ENCODE assay signal across 18 mouse cellular contexts in genomic region chr15:12432320-12432719, GRCm38 (mm10).
DNase-seq lines count a peak whose midpoint lies in the region; ATAC-seq and TF ChIP-seq lines count a peak whose summit lies in the region.
"Had no signal": no experiment of that assay in that cellular context is flagged by ENCODE, and none has a peak within 500 bp of the region (broad histone marks: within the 10 kb centered on the region; RNA-seq: fewer than 3 reads in every experiment).

No protein-coding gene starts in this region.

- no peaks in the 10 kb centered on the region for H3K9me3 ChIP-seq in kidney, embryonic 16.5 days (ENCODE audit: low read length)
- H3K9me3 ChIP-seq in stomach, embryonic 15.5 days, result no peaks in the 10 kb centered on the region
- H3K9me3 ChIP-seq in stomach, postnatal 0 days (ENCODE audit: control insufficient read depth, low read length), result no peaks in the 10 kb centered on the region
- no peaks in the 10 kb centered on the region for H3K9me3 ChIP-seq in neural tube, embryonic 15.5 days (replicated peaks)
- H3K9me3 ChIP-seq: forebrain, embryonic 13.5 days; hindbrain, embryonic 13.5 days; lung, embryonic 15.5 days had no signal

- no peaks in the 10 kb centered on the region for H3K27me3 ChIP-seq in kidney, embryonic 16.5 days (ENCODE audit: insufficient read depth, low read length)
- no peaks in the 10 kb centered on the region for H3K27me3 ChIP-seq in stomach, embryonic 15.5 days (replicated peaks)
- no peaks in the 10 kb centered on the region for H3K27me3 ChIP-seq in stomach, postnatal 0 days (ENCODE audit: control insufficient read depth, insufficient read depth, low read length)
- no peaks in the 10 kb centered on the region for H3K27me3 ChIP-seq in neural tube, embryonic 15.5 days (replicated peaks)
- H3K27me3 ChIP-seq: forebrain, embryonic 13.5 days; hindbrain, embryonic 13.5 days; lung, embryonic 15.5 days; Patski had no signal

- DNase-seq in embryo, embryonic 11 days, result peak; percentile 49
- no peak for DNase-seq in embryo, embryonic 10 days (ENCODE audit: low spot score)
- no peak for DNase-seq in kidney, adult 11 months
- DNase-seq in stomach, postnatal 0 days (ENCODE audit: low spot score), result no peak
- DNase-seq in ovary, adult 18-20 months (ENCODE audit: low spot score), result no peak
- DNase-seq: cerebellum, adult 9-10 months; layer of hippocampus, adult 9-11 months; liver; spleen, adult 18-20 months; thymus, postnatal 25 days had no signal

- ATAC-seq in kidney, embryonic 16.5 days (ENCODE audit: low FRiP score, low TSS enrichment), result no peak
- no peak for ATAC-seq in stomach, embryonic 15.5 days (ENCODE audit: insufficient read depth, low FRiP score, low read depth)
- no peak for ATAC-seq in stomach, postnatal 0 days (ENCODE audit: low FRiP score, low TSS enrichment)
- no peak for ATAC-seq in neural tube, embryonic 15.5 days (ENCODE audit: low FRiP score)
- ATAC-seq: forebrain, embryonic 13.5 days had no signal

- no peaks in the 10 kb centered on the region for H3K36me3 ChIP-seq in kidney, embryonic 16.5 days (ENCODE audit: insufficient read depth, low read length)
- no peaks in the 10 kb centered on the region for H3K36me3 ChIP-seq in stomach, embryonic 15.5 days
- H3K36me3 ChIP-seq in stomach, postnatal 0 days (ENCODE audit: control insufficient read depth, insufficient read depth, low read length), result no peaks in the 10 kb centered on the region
- H3K36me3 ChIP-seq in neural tube, embryonic 15.5 days, result no peaks in the 10 kb centered on the region
- H3K36me3 ChIP-seq: hindbrain, embryonic 13.5 days; lung, embryonic 15.5 days had no signal

- peak overlapping the region; percentile 31; the same call in 1 of the 2 replicates for H3K27ac ChIP-seq in kidney, embryonic 16.5 days (ENCODE audit: low read length)
- peak overlapping the region; percentile 44; the same call in 1 of the 2 replicates for H3K27ac ChIP-seq in stomach, embryonic 15.5 days
- H3K27ac ChIP-seq in stomach, postnatal 0 days (replicated peaks), result no peak overlapping the region; the same call in 1 of the 2 replicates
- H3K27ac ChIP-seq in neural tube, embryonic 15.5 days (replicated peaks), result no peak overlapping the region
- H3K27ac ChIP-seq: forebrain, embryonic 13.5 days; hindbrain, embryonic 13.5 days; lung, embryonic 15.5 days had no signal

- 84% methylated on average over 1 of the region's 1 CpGs for WGBS in kidney, embryonic 16.5 days
- 85% methylated on average over 1 of the region's 1 CpGs for WGBS in stomach, embryonic 15.5 days
- 81% methylated on average over 1 of the region's 1 CpGs for WGBS in stomach, postnatal 0 days
- 90% methylated on average over 1 of the region's 1 CpGs for WGBS in neural tube, embryonic 15.5 days

- no peak overlapping the region for H3K4me2 ChIP-seq in kidney, embryonic 16.5 days (replicated peaks; ENCODE audit: low read depth, low read length)
- H3K4me2 ChIP-seq in stomach, embryonic 15.5 days, result no peak overlapping the region
- no peak overlapping the region for H3K4me2 ChIP-seq in stomach, postnatal 0 days (replicated peaks; ENCODE audit: low read depth)
- no peak overlapping the region for H3K4me2 ChIP-seq in neural tube, embryonic 15.5 days
- H3K4me2 ChIP-seq: forebrain, embryonic 13.5 days; hindbrain, embryonic 13.5 days; lung, embryonic 15.5 days had no signal

- H3K4me1 ChIP-seq in kidney, embryonic 16.5 days (ENCODE audit: insufficient read depth, low read length), result peaks cover 69% of the 10 kb centered on the region
- peaks cover 25% of the 10 kb centered on the region for H3K4me1 ChIP-seq in stomach, embryonic 15.5 days
- H3K4me1 ChIP-seq in stomach, postnatal 0 days (replicated peaks; ENCODE audit: control insufficient read depth, insufficient read depth), result no peaks in the 10 kb centered on the region
- H3K4me1 ChIP-seq in neural tube, embryonic 15.5 days, result peaks cover 12% of the 10 kb centered on the region; the same call in 1 of the 2 replicates
- H3K4me1 ChIP-seq: forebrain, embryonic 13.5 days had no signal

- H3K4me3 ChIP-seq in kidney, embryonic 16.5 days (ENCODE audit: low read length), result no peak overlapping the region
- no peak overlapping the region for H3K4me3 ChIP-seq in stomach, embryonic 15.5 days (replicated peaks)
- H3K4me3 ChIP-seq in stomach, postnatal 0 days (ENCODE audit: low read depth, low read length), result no peak overlapping the region
- H3K4me3 ChIP-seq in neural tube, embryonic 15.5 days (replicated peaks), result no peak overlapping the region
- H3K4me3 ChIP-seq: forebrain, embryonic 13.5 days; hindbrain, embryonic 13.5 days; lung, embryonic 15.5 days; myocyte had no signal

- no peak for TF ChIP-seq EP300 in stomach, postnatal 0 days (optimal IDR thresholded peaks at IDR 0.05)

- H3K9ac ChIP-seq in kidney, embryonic 16.5 days (replicated peaks; ENCODE audit: low read length), result no peak overlapping the region
- H3K9ac ChIP-seq in stomach, embryonic 15.5 days, result no peak overlapping the region
- H3K9ac ChIP-seq in stomach, postnatal 0 days (ENCODE audit: low read length), result no peak overlapping the region
- H3K9ac ChIP-seq in neural tube, embryonic 15.5 days (replicated peaks), result no peak overlapping the region
- H3K9ac ChIP-seq: forebrain, embryonic 13.5 days; hindbrain, embryonic 13.5 days; lung, embryonic 15.5 days had no signal

- no peak for TF ChIP-seq CTCF in stomach, postnatal 0 days (IDR thresholded peaks at IDR 0.05; ENCODE audit: low read depth)

Comparison
In these comparisons a context has a peak if more than half of its experiments do, and no peak if none do; other contexts are left out.
1. H3K27ac ChIP-seq: peak in kidney, embryonic 16.5 days (single experiment) and stomach, embryonic 15.5 days (single experiment); none in stomach, postnatal 0 days (single experiment) and neural tube, embryonic 15.5 days (single experiment).